Mouse (Mus musculus): Measurements from ENCODE around the gene Mast4.

- TF ChIP-seq CTCF (IDR thresholded peaks at IDR 0.05; ENCODE audit: low read depth) = no peak
- TF ChIP-seq EP300 (IDR thresholded peaks at IDR 0.05; ENCODE audit: low read depth) = no peak
These were observed 182.4 kb downstream of the Mast4 start for GRCm38 (mm10) chr13:103151944-103152343.

All from liver, embryonic 14.5 days (tissue).